Mouse (Mus musculus) urinary bladder, postnatal 10 days (tissue): ENCODE measurements around the gene Mvb12b.

Source experiments
- DNase-seq: peaks from one replicate; pipeline ENCODE4 v3.0.0; 2022; ENCODE audit warnings: low spot score

Gene Mvb12b

GRCm38 (mm10) chr2:33814581-33814980 lies 73.2 kb downstream of the Mvb12b start:
- DNase-seq = no peak

DNA sequence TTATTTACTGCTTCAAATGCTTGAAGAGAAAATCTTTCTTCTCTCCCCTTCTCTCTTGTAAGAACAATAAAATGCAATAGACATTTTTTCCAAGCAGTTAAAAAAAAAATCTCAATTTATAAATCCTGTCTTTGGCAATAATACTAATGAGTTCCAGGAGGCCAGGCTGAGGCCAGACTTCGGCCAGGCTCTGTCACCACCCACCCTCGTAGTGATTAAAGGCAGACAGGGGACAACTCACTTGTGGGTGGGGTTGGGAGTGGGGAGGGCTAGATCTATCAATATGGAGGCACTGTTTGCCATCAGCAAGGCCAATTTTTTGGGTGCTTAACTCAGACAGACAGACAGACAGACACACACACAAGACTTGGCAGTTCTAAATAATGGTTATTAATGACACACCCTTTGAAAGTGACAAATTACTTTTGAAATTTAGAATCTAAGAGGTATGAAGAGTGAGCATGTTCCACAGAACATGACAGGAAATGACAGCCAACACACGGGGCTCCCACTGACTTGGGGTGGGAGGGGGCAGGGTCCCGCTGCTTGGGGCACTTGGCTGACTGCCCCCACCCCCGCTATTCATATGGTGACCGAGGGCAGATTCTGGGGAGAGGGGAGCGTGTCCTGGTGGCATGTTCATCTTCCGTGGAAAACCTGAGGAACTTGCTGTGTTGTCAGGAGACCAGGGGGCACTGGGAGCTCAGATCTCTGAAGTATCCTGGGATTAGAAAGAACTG lies 74.1 kb downstream of the Mvb12b start:
- no peak for DNase-seq

- DNase-seq = no peak
These were observed 74.8 kb downstream of the Mvb12b start for GRCm38 (mm10) chr2:33812980-33813379.

DNA sequence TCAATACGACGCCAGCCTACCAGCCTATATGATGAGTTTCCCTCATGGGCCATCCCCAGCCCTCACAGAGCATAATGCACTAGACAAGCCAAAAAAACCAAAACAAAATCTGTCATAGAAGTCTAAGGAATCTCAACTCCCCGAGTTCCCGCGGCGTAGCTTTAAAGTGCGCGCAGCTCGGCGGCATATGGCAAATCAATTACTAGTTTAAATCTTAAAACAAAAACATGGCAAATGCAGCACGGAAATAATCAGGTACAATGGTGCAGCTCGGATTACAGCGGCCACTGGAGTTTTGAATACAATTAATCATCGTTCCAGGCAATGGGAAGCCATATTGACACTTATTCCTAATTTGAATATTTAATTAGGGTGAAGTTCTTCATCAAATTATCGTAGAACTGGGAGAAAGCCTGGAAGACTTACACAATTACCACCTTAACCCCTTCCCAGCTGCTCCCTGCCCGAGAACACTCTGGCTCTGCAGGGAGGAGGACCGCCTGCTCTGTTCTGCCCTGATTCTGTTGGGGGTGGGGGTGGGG lies 76.3 kb downstream of the Mvb12b start:
- no peak for DNase-seq

DNA sequence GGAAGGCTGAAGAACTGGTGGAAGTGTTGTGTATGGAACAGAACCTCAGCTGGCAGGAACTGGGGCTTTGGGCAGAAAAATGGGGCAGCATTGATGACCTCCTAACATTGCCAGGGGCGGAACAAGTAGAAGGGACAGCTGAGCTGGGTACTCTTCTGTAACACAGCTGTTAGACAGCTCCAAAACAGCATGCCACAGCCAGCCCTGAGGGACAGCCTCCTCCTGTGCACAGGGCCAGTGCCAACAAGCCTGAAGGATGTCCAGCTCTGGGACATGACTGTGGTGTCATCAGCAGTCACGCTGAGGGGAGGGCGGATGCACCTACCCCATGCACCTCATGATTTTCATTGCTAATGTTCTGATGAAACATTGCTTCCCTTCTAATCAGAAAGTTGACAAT lies 78.7 kb downstream of the Mvb12b start:
- no peak for DNase-seq

GRCm38 (mm10) chr2:33808032-33808431 lies 79.7 kb downstream of the Mvb12b start:
- DNase-seq = no peak

GRCm38 (mm10) chr2:33805640-33806039 lies 82.1 kb downstream of the Mvb12b start:
- no peak for DNase-seq

GRCm38 (mm10) chr2:33803717-33804214 lies 84.0 kb downstream of the Mvb12b start:
- DNase-seq = no peak

- no peak for DNase-seq
These were observed 84.6 kb downstream of the Mvb12b start for GRCm38 (mm10) chr2:33803083-33803615.

DNA sequence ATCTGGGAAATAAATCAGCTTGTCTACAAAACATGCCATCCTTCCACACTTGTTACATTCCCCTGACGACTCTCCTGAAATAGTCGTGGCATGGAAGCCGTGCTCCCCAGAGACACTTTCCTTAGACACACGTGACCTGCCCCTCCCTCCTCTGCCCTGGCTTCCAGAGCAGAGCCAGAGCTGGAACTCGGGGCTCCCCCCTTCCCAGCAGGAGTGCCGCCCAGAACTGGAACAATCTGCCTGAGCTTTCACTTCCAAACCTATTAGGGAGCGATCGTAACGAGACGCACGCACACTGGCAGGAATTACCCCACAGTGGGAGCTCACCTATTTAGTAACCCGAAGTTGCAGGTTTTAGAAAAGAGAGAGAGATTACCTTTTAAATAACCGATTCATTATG lies 86.0 kb downstream of the Mvb12b start:
- no peak for DNase-seq

- no peak for DNase-seq
These were observed 86.4 kb downstream of the Mvb12b start for GRCm38 (mm10) chr2:33801336-33801735.

DNA sequence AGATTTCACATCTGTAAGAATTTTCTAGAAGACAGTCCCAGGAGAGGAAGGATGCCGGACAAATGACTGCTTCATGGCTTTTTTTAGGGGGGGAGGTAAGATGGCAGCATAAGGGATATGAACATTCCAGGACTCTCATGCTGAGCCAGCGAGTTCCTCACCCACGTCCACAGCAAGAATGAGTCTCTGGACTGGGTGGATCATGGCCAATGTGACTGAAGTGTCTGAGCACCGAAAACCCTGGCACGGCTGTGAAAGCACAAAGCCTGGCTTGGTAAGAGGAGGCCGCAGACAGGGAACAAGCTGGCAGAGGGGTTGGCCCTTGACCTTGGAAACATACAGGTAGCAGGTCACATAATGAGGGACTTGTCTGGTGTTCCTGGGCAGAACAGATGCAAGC lies 87.5 kb downstream of the Mvb12b start:
- no peak for DNase-seq

- no peak for DNase-seq
These were observed 91.9 kb downstream of the Mvb12b start for GRCm38 (mm10) chr2:33795716-33796472.

DNA sequence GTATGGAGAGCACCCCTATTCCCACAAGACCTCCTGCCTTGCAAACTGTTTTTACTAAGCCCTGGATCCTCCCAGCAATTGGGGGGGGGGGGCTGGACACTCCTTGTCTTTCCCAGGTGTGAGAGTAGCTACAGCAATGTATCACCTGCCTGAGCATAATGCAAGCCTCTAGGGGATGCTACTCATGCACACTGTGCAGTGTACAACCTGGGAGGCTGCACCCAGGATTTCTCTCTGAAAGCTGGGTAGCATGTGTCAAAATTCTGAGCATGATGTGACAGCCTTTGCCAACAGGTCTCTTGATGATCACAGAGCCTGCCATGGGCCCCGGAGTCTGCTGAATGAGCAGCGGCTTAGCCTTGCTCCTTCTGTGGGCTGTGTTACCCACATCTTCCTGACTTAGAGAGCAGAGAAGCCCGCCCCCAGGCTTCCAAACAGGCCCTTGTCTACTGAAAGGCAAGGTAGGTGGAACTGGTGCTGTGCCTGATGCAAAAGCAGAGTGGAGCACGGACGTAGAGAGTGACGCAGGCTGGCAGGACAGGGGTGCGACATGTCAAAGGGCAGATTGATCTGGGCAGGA lies 92.7 kb downstream of the Mvb12b start:
- DNase-seq = no peak

DNA sequence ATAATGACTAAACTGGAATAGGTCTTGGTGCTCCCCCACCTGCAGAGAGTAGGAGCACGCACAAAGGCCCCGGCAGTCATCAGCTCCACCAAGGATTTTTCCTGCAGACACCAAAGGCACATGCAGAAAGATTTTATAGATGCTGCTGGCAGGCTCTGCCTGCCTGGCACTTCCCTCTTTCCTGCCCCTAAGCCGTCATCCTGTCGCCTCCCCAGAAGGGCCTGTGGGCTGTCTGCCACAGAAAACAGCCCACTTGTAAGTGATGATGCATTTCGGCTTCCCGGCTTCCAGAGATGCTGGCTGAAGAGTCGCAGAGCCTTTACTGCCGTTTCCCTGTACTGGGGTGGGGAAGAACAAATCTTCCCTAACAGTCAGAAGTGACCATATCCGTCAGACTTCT lies 93.3 kb downstream of the Mvb12b start:
- no peak for DNase-seq

GRCm38 (mm10) chr2:33790301-33790700 lies 97.4 kb downstream of the Mvb12b start:
- no peak for DNase-seq

DNA sequence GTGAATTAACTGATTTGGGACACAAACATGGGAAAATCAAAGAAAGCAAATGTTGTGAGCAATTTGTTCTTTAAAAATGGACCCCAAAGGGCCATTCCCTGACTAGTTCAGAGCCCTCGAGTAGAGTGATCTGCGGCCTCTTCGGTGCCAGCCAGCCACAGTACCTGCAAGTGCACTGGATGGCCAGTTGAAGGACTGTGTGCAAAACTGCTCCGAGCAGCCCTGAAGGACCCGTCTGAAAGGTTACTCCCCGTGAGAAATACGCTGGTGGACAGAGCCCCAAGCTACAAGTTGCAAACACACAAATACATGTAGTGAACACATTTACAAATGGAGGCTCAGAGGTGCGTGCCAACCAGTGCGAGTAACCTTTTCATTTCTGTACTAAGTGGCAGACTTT lies 98.0 kb downstream of the Mvb12b start:
- DNase-seq = no peak

DNA sequence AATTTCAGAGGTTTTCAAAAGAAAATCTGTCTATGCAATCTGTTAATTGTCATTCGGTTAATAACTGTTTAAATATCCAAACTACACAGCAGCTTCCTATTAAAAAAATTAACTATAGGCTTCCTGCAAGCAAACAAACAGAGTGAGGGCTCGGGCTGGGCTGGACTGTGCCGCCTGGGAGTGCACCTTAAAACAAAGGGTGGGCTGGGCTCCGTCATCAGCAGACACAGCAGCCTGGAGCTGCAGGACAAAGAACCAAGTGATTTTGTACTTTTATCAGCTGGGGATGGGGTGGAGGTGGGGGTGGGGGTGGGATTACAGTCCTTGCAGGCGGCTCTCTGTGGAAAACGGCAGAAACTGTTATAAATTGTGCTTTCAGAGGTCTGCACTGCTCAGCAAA lies 98.5 kb downstream of the Mvb12b start:
- no peak for DNase-seq

- no peak for DNase-seq
These were observed 98.9 kb downstream of the Mvb12b start for GRCm38 (mm10) chr2:33788851-33789250.

DNA sequence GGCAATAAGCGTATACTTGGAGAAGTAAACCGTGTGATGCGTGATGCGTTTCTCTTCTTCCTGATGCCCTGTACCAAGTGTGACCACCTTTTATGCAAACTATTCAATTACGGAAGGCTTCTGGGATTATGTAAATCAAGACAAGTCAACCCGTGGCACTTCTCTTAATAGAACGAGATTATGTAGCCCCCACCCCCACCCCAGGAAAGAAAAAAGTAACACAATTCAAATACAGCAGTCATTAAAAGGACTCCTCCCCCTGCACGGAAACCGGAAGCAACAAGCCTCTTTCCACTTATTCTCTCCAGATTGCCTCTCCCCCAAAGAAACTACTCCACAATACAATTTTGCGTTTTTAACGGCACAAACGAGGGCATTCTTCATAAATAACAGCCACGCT lies 99.6 kb downstream of the Mvb12b start:
- DNase-seq = no peak

DNA sequence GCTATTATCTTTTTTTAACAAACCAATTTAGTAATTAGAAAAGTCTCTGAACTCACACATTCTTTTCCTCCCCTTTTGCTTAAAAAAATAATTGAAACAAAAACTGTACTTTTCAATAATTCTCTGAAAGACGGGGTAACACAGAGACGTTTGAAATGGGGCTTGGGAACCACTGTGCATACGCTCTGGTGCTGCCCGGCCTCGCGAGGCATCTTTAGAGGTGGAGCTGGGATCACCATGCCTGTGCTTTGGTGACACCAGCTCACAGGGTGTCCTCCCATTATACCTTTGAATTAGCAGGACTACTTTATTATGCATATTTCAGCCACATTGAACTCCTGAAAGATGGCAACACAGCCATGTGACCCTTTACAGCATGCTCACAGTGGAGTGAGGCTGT lies 101.7 kb downstream of the Mvb12b start:
- no peak for DNase-seq

DNA sequence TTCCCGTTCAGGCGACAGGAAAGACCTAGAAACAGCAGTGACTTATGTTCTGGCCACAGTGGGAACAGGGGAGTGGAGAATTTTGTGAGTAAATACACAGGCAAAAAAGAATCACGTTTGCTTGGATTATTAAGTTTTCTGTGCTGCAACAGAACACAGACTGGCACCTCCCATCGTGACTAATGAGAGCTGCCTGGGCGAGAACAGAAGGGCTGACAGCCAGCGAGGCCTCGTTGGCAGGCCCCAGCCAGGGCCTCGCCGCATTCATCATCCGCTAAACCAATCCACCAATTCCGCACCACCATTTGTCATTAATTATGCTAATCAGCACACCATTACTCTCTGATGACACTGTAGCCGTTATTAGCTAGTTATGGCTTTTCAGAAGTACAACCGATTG lies 102.2 kb downstream of the Mvb12b start:
- DNase-seq = no peak

DNA sequence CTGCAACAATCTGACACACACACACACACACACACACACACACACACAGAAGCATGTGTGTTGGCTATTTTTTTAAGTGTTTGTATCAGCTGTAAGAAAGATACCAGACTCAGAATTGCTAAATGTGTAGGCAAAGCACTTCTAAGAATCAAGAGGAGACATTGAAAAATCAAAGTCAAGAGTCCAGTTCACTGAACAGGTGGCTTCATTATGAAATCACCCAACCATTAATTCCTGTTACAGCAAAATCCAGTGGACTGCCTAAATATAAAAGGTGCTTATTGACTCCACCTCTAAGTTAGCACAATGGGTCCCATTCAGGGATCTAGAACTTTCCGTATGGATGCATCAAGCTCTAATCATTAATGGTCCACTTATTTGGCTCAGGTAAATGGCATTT lies 103.0 kb downstream of the Mvb12b start:
- DNase-seq = no peak
